Mouse (Mus musculus): Measurements from ENCODE around the gene Ptger3. TPM values are rescaled to one million over a fixed set of nuclear protein-coding genes. Genes with fewer than 3 reads are reported as not detected.

Ptger3 gene
- polyA plus RNA-seq, 1 experiment: not detected

GRCm38 (mm10) chr3:157576862-157577261 is 10.2 kb downstream of the Ptger3 start:
- no peaks in the 10 kb centered on the region for H3K27me3 ChIP-seq (ENCODE audit: control insufficient read depth, insufficient read depth, insufficient read length)
- no peak overlapping the region for H3K4me3 ChIP-seq
- H3ac ChIP-seq (ENCODE audit: control insufficient read depth, insufficient read length): no peak overlapping the region
- H3K79me2 ChIP-seq (ENCODE audit: control insufficient read depth, insufficient read depth): no peaks in the 10 kb centered on the region
- H3K4me2 ChIP-seq (ENCODE audit: low read depth): no peak overlapping the region
- H3K36me3 ChIP-seq (ENCODE audit: control insufficient read depth, insufficient read depth): no peaks in the 10 kb centered on the region
- TF ChIP-seq MYOD1 (IDR thresholded peaks at IDR 0.05; ENCODE audit: control insufficient read depth in 1 of 3, insufficient read length in 2 of 3, low read depth in 2 of 3) (no peak), E2F4 (IDR thresholded peaks at IDR 0.05; ENCODE audit: insufficient read depth) (no peak), REST (IDR thresholded peaks at IDR 0.05; ENCODE audit: insufficient read depth, insufficient read length) (no peak), POLR2A (IDR thresholded peaks at IDR 0.05; ENCODE audit: insufficient read length, low read depth) (no peak), USF1 (IDR thresholded peaks at IDR 0.05; ENCODE audit: low read depth) (no peak), POLR2AphosphoS2 (IDR thresholded peaks at IDR 0.05; ENCODE audit: insufficient read length, low read depth) (no peak), TCF12 (IDR thresholded peaks at IDR 0.05; ENCODE audit: insufficient read depth, poor library complexity, severe bottlenecking) (no peak), MYOG (IDR thresholded peaks at IDR 0.05; ENCODE audit: control insufficient read depth in 1 of 3, insufficient read depth in 1 of 3, insufficient read length in 2 of 3, low read depth in 2 of 3) (no peak), CEBPB (IDR thresholded peaks at IDR 0.05; ENCODE audit: insufficient read depth, poor library complexity, severe bottlenecking) (no peak), SRF (IDR thresholded peaks at IDR 0.05; ENCODE audit: control insufficient read depth, insufficient read length, low read depth) (no peak), MAX (IDR thresholded peaks at IDR 0.05; ENCODE audit: low read depth) (no peak), TCF3 (IDR thresholded peaks at IDR 0.05; ENCODE audit: insufficient read length, low read depth) (no peak)

- Histone ChIP-seq H3K27me3 (ENCODE audit: control insufficient read depth, insufficient read depth, insufficient read length) (no peaks in the 10 kb centered on the region), H3ac (ENCODE audit: control insufficient read depth, insufficient read length) (no peak overlapping the region), H3K4me3 (no peak overlapping the region), H3K79me2 (ENCODE audit: control insufficient read depth, insufficient read depth) (no peaks in the 10 kb centered on the region), H3K4me2 (ENCODE audit: low read depth) (no peak overlapping the region), H3K36me3 (ENCODE audit: control insufficient read depth, insufficient read depth) (no peaks in the 10 kb centered on the region)
- TF ChIP-seq REST (IDR thresholded peaks at IDR 0.05; ENCODE audit: insufficient read depth, insufficient read length) (no peak), SRF (IDR thresholded peaks at IDR 0.05; ENCODE audit: control insufficient read depth, insufficient read length, low read depth) (no peak), MYOG (IDR thresholded peaks at IDR 0.05; ENCODE audit: control insufficient read depth in 1 of 3, insufficient read depth in 1 of 3, insufficient read length in 2 of 3, low read depth in 2 of 3) (no peak), MYOD1 (IDR thresholded peaks at IDR 0.05; ENCODE audit: control insufficient read depth in 1 of 3, insufficient read length in 2 of 3, low read depth in 2 of 3) (no peak), POLR2A (IDR thresholded peaks at IDR 0.05; ENCODE audit: insufficient read length, low read depth) (no peak), MAX (IDR thresholded peaks at IDR 0.05; ENCODE audit: low read depth) (no peak), TCF3 (IDR thresholded peaks at IDR 0.05; ENCODE audit: insufficient read length, low read depth) (no peak), E2F4 (IDR thresholded peaks at IDR 0.05; ENCODE audit: insufficient read depth) (no peak), POLR2AphosphoS2 (IDR thresholded peaks at IDR 0.05; ENCODE audit: insufficient read length, low read depth) (no peak), CEBPB (IDR thresholded peaks at IDR 0.05; ENCODE audit: insufficient read depth, poor library complexity, severe bottlenecking) (no peak), USF1 (IDR thresholded peaks at IDR 0.05; ENCODE audit: low read depth) (no peak), TCF12 (IDR thresholded peaks at IDR 0.05; ENCODE audit: insufficient read depth, poor library complexity, severe bottlenecking) (no peak)
These were observed 11.9 kb downstream of the Ptger3 start for GRCm38 (mm10) chr3:157578469-157579170.

GRCm38 (mm10) chr3:157579376-157579775 is 12.7 kb downstream of the Ptger3 start:
- Histone ChIP-seq H3K79me2 (ENCODE audit: control insufficient read depth, insufficient read depth) (no peaks in the 10 kb centered on the region), H3K4me2 (ENCODE audit: low read depth) (no peak overlapping the region), H3ac (ENCODE audit: control insufficient read depth, insufficient read length) (no peak overlapping the region), H3K4me3 (no peak overlapping the region), H3K27me3 (ENCODE audit: control insufficient read depth, insufficient read depth, insufficient read length) (no peaks in the 10 kb centered on the region), H3K36me3 (ENCODE audit: control insufficient read depth, insufficient read depth) (no peaks in the 10 kb centered on the region)
- TF ChIP-seq CEBPB (IDR thresholded peaks at IDR 0.05; ENCODE audit: insufficient read depth, poor library complexity, severe bottlenecking): no peak
- TF ChIP-seq E2F4 (IDR thresholded peaks at IDR 0.05; ENCODE audit: insufficient read depth): no peak
- no peak for TF ChIP-seq MYOG (IDR thresholded peaks at IDR 0.05; ENCODE audit: control insufficient read depth in 1 of 3, insufficient read depth in 1 of 3, insufficient read length in 2 of 3, low read depth in 2 of 3)
- TF ChIP-seq REST (IDR thresholded peaks at IDR 0.05; ENCODE audit: insufficient read depth, insufficient read length): no peak
- TF ChIP-seq MAX (IDR thresholded peaks at IDR 0.05; ENCODE audit: low read depth): no peak
- no peak for TF ChIP-seq POLR2AphosphoS2 (IDR thresholded peaks at IDR 0.05; ENCODE audit: insufficient read length, low read depth)
- no peak for TF ChIP-seq SRF (IDR thresholded peaks at IDR 0.05; ENCODE audit: control insufficient read depth, insufficient read length, low read depth)

- Histone ChIP-seq H3ac (ENCODE audit: control insufficient read depth, insufficient read length) (no peak overlapping the region), H3K27me3 (ENCODE audit: control insufficient read depth, insufficient read depth, insufficient read length) (no peaks in the 10 kb centered on the region), H3K79me2 (ENCODE audit: control insufficient read depth, insufficient read depth) (no peaks in the 10 kb centered on the region), H3K36me3 (ENCODE audit: control insufficient read depth, insufficient read depth) (no peaks in the 10 kb centered on the region), H3K4me2 (ENCODE audit: low read depth) (no peak overlapping the region), H3K4me3 (no peak overlapping the region)
- TF ChIP-seq POLR2AphosphoS2 (IDR thresholded peaks at IDR 0.05; ENCODE audit: insufficient read length, low read depth): no peak
- TF ChIP-seq MAX (IDR thresholded peaks at IDR 0.05; ENCODE audit: low read depth): no peak
- TF ChIP-seq TCF3 (IDR thresholded peaks at IDR 0.05; ENCODE audit: insufficient read length, low read depth): no peak
- no peak for TF ChIP-seq USF1 (IDR thresholded peaks at IDR 0.05; ENCODE audit: low read depth)
- TF ChIP-seq POLR2A (IDR thresholded peaks at IDR 0.05; ENCODE audit: insufficient read length, low read depth): no peak
- TF ChIP-seq E2F4 (IDR thresholded peaks at IDR 0.05; ENCODE audit: insufficient read depth): no peak
- no peak for TF ChIP-seq MYOD1 (IDR thresholded peaks at IDR 0.05; ENCODE audit: control insufficient read depth in 1 of 3, insufficient read length in 2 of 3, low read depth in 2 of 3)
- TF ChIP-seq MYOG (IDR thresholded peaks at IDR 0.05; ENCODE audit: control insufficient read depth in 1 of 3, insufficient read depth in 1 of 3, insufficient read length in 2 of 3, low read depth in 2 of 3): no peak
- no peak for TF ChIP-seq TCF12 (IDR thresholded peaks at IDR 0.05; ENCODE audit: insufficient read depth, poor library complexity, severe bottlenecking)
- no peak for TF ChIP-seq SRF (IDR thresholded peaks at IDR 0.05; ENCODE audit: control insufficient read depth, insufficient read length, low read depth)
- no peak for TF ChIP-seq REST (IDR thresholded peaks at IDR 0.05; ENCODE audit: insufficient read depth, insufficient read length)
- no peak for TF ChIP-seq CEBPB (IDR thresholded peaks at IDR 0.05; ENCODE audit: insufficient read depth, poor library complexity, severe bottlenecking)
These were observed 13.6 kb downstream of the Ptger3 start for GRCm38 (mm10) chr3:157580299-157580698.
